Mouse (Mus musculus): ENCODE measurements around the gene Prkg2.

The Prkg2 gene

DNA sequence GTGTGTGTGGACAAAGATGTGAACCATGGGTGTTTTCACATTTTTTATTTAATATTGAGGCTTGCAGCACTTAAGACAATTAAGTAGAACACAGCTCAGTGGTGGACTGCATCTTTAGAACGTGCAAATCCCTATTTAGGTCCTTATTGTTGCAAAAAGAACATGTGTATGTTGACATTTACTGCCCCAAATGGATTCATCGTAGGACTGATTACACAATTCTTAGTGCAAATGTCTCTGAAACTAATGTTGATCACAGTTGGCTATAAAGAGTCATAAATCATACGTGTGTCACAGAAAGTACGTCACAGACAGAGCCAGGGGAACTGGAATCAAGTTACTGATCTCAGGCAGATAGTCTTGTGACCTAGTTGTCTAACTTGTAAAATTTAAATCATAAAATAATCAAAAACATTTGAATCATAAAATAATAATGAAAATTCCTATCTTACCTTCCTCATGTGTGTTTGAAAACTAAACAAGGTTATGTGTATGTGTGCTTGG, 91.0 kb downstream of the Prkg2 start:
- Histone ChIP-seq H3K4me1 (replicated peaks; ENCODE audit: low read depth, low read length) (no peaks in the 10 kb centered on the region), H3K27me3 (ENCODE audit: insufficient read depth, low read length) (no peaks in the 10 kb centered on the region), H3K4me3 (replicated peaks; ENCODE audit: low read length) (no peak overlapping the region), H3K9me3 (ENCODE audit: low read length) (no peaks in the 10 kb centered on the region), H3K36me3 (ENCODE audit: insufficient read depth, low read length) (no peaks in the 10 kb centered on the region)
- TF ChIP-seq CTCF (conservative IDR thresholded peaks at IDR 0.05; ENCODE audit: low read length) (no peak), NANOG (IDR thresholded peaks at IDR 0.05; ENCODE audit: borderline replicate concordance, low read length) (no peak), POU5F1 (IDR thresholded peaks at IDR 0.05; ENCODE audit: borderline replicate concordance, low read length) (no peak)

GRCm38 (mm10) chr5:98943776-98944175, 93.4 kb downstream of the Prkg2 start:
- TF ChIP-seq NANOG (IDR thresholded peaks at IDR 0.05; ENCODE audit: borderline replicate concordance, low read length) (no peak), CTCF (conservative IDR thresholded peaks at IDR 0.05; ENCODE audit: low read length) (no peak), POU5F1 (IDR thresholded peaks at IDR 0.05; ENCODE audit: borderline replicate concordance, low read length) (no peak)
- Histone ChIP-seq H3K27me3 (ENCODE audit: insufficient read depth, low read length) (no peaks in the 10 kb centered on the region), H3K4me3 (replicated peaks; ENCODE audit: low read length) (no peak overlapping the region), H3K4me1 (replicated peaks; ENCODE audit: low read depth, low read length) (no peaks in the 10 kb centered on the region), H3K9me3 (ENCODE audit: low read length) (no peaks in the 10 kb centered on the region), H3K36me3 (ENCODE audit: insufficient read depth, low read length) (no peaks in the 10 kb centered on the region)

DNA sequence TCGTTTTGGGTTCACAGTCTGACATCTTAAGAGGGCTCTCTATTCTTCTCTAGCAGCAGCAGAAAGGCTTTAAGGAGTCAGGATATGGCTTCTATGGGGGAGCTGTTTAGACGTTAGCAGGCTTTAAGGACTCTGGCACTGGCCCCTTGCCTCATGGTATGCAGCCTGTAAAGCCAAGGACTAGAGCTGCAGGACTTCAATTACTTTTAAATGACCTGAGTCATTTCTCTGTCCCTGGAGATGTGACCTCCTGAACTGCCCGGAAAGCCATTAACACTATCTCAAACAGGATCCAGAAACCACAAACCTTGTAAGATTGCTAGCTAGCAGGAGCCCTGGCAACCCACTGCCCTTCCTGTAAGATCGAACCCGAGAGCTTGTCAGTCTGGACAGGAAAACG, 96.4 kb downstream of the Prkg2 start:
- no peaks in the 10 kb centered on the region for H3K36me3 ChIP-seq (ENCODE audit: insufficient read depth, low read length)
- TF ChIP-seq CTCF (conservative IDR thresholded peaks at IDR 0.05; ENCODE audit: low read length) (no peak), POU5F1 (IDR thresholded peaks at IDR 0.05; ENCODE audit: borderline replicate concordance, low read length) (no peak), NANOG (IDR thresholded peaks at IDR 0.05; ENCODE audit: borderline replicate concordance, low read length) (no peak)
- H3K9me3 ChIP-seq (ENCODE audit: low read length) = no peaks in the 10 kb centered on the region
- no peak overlapping the region for H3K4me3 ChIP-seq (replicated peaks; ENCODE audit: low read length)
- H3K4me1 ChIP-seq (replicated peaks; ENCODE audit: low read depth, low read length) = no peaks in the 10 kb centered on the region
- H3K27me3 ChIP-seq (ENCODE audit: insufficient read depth, low read length) = no peaks in the 10 kb centered on the region

GRCm38 (mm10) chr5:98939631-98940208, 97.4 kb downstream of the Prkg2 start:
- H3K4me1 ChIP-seq (replicated peaks; ENCODE audit: low read depth, low read length) = no peaks in the 10 kb centered on the region
- H3K4me3 ChIP-seq (replicated peaks; ENCODE audit: low read length) = no peak overlapping the region
- no peaks in the 10 kb centered on the region for H3K27me3 ChIP-seq (ENCODE audit: insufficient read depth, low read length)
- no peaks in the 10 kb centered on the region for H3K9me3 ChIP-seq (ENCODE audit: low read length)
- no peaks in the 10 kb centered on the region for H3K36me3 ChIP-seq (ENCODE audit: insufficient read depth, low read length)
- TF ChIP-seq NANOG (IDR thresholded peaks at IDR 0.05; ENCODE audit: borderline replicate concordance, low read length) (no peak), POU5F1 (IDR thresholded peaks at IDR 0.05; ENCODE audit: borderline replicate concordance, low read length) (no peak), CTCF (conservative IDR thresholded peaks at IDR 0.05; ENCODE audit: low read length) (no peak)

GRCm38 (mm10) chr5:98939116-98939515, 98.0 kb downstream of the Prkg2 start:
- Histone ChIP-seq H3K4me1 (replicated peaks; ENCODE audit: low read depth, low read length) (no peaks in the 10 kb centered on the region), H3K36me3 (ENCODE audit: insufficient read depth, low read length) (no peaks in the 10 kb centered on the region), H3K27me3 (ENCODE audit: insufficient read depth, low read length) (no peaks in the 10 kb centered on the region), H3K9me3 (ENCODE audit: low read length) (no peaks in the 10 kb centered on the region), H3K4me3 (replicated peaks; ENCODE audit: low read length) (no peak overlapping the region)
- TF ChIP-seq CTCF (conservative IDR thresholded peaks at IDR 0.05; ENCODE audit: low read length) (no peak), POU5F1 (IDR thresholded peaks at IDR 0.05; ENCODE audit: borderline replicate concordance, low read length) (no peak), NANOG (IDR thresholded peaks at IDR 0.05; ENCODE audit: borderline replicate concordance, low read length) (no peak)

DNA sequence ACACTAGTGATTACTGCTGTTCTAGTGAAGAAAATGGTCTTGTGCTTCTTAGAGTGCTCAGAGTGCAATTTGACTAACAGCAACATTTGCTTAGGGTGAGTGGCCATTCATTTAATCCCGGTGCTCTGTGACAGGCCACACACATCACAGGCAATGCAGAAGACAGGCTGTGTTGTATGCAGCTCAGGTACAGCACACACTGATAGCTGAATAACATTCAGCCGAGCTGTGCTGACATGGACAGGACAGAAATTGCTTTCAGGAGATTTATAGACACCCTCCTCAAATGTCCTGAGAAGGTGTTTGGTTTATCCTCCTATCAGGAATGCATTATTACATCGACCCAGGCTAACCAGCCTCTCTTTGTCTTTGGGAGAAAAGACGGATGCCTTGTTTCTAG, 99.3 kb downstream of the Prkg2 start:
- no peak for TF ChIP-seq NANOG (IDR thresholded peaks at IDR 0.05; ENCODE audit: borderline replicate concordance, low read length)
- no peaks in the 10 kb centered on the region for H3K27me3 ChIP-seq (ENCODE audit: insufficient read depth, low read length)
- no peaks in the 10 kb centered on the region for H3K36me3 ChIP-seq (ENCODE audit: insufficient read depth, low read length)

GRCm38 (mm10) chr5:98936650-98937049, 100.5 kb downstream of the Prkg2 start:
- Histone ChIP-seq H3K36me3 (ENCODE audit: insufficient read depth, low read length) (no peaks in the 10 kb centered on the region), H3K27me3 (ENCODE audit: insufficient read depth, low read length) (no peaks in the 10 kb centered on the region), H3K9me3 (ENCODE audit: low read length) (no peaks in the 10 kb centered on the region), H3K4me3 (replicated peaks; ENCODE audit: low read length) (no peak overlapping the region), H3K4me1 (replicated peaks; ENCODE audit: low read depth, low read length) (no peaks in the 10 kb centered on the region)
- TF ChIP-seq POU5F1 (IDR thresholded peaks at IDR 0.05; ENCODE audit: borderline replicate concordance, low read length) (no peak), CTCF (conservative IDR thresholded peaks at IDR 0.05; ENCODE audit: low read length) (no peak), NANOG (IDR thresholded peaks at IDR 0.05; ENCODE audit: borderline replicate concordance, low read length) (no peak)

More for the DNA sequence above, 99.3 kb downstream of the Prkg2 start:
- Histone ChIP-seq H3K4me1 (replicated peaks; ENCODE audit: low read depth, low read length) (no peaks in the 10 kb centered on the region), H3K9me3 (ENCODE audit: low read length) (no peaks in the 10 kb centered on the region), H3K4me3 (replicated peaks; ENCODE audit: low read length) (no peak overlapping the region)

DNA sequence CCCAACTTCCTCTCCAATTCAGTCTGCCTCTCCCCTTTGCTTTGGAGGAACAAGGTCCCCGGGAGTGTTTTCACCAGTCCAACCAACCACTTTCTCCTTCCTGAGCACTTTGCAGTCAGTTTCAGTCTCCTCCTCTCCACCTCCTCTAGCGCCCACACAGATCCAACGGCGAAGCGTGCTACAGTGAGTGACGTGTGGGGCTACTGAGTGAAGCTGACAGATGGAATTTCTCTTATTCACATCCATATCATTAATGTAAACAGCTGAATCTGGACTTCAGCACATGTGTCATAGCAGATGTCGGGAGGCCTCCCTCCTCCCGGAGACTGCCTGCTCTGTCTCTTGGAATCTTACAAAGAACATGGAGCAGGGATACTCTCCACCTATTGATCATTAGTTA, 101.2 kb downstream of the Prkg2 start:
- Histone ChIP-seq H3K4me1 (replicated peaks; ENCODE audit: low read depth, low read length) (no peaks in the 10 kb centered on the region), H3K4me3 (replicated peaks; ENCODE audit: low read length) (no peak overlapping the region), H3K36me3 (ENCODE audit: insufficient read depth, low read length) (no peaks in the 10 kb centered on the region), H3K27me3 (ENCODE audit: insufficient read depth, low read length) (no peaks in the 10 kb centered on the region), H3K9me3 (ENCODE audit: low read length) (no peaks in the 10 kb centered on the region)
- TF ChIP-seq POU5F1 (IDR thresholded peaks at IDR 0.05; ENCODE audit: borderline replicate concordance, low read length) (no peak), CTCF (conservative IDR thresholded peaks at IDR 0.05; ENCODE audit: low read length) (no peak), NANOG (IDR thresholded peaks at IDR 0.05; ENCODE audit: borderline replicate concordance, low read length) (no peak)

DNA sequence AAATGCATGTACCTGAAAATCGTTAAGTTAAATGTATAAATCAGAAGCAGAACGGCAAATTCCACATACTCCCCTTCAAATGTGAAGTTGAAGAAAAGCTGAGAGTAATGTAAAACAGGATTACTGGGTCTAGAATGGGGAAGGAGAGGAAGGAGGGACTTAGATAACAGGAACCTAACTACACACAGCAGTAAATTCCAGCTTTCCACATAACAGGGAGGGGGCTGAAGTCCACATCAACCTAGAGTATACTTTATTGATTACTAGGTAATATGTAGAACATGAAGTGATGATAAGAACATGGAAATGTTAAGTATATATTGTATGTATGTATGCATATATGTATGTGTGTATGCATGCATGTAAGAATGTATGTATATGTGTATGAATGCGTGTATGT, 114.2 kb downstream of the Prkg2 start:
- TF ChIP-seq NANOG (IDR thresholded peaks at IDR 0.05; ENCODE audit: borderline replicate concordance, low read length) (no peak), CTCF (conservative IDR thresholded peaks at IDR 0.05; ENCODE audit: low read length) (no peak), POU5F1 (IDR thresholded peaks at IDR 0.05; ENCODE audit: borderline replicate concordance, low read length) (no peak)
- peaks cover 20% of the 10 kb centered on the region for H3K9me3 ChIP-seq (ENCODE audit: low read length)
- H3K36me3 ChIP-seq (ENCODE audit: insufficient read depth, low read length) = no peaks in the 10 kb centered on the region
- H3K4me3 ChIP-seq (replicated peaks; ENCODE audit: low read length) = no peak overlapping the region
- H3K27me3 ChIP-seq (ENCODE audit: insufficient read depth, low read length) = peaks cover 22% of the 10 kb centered on the region
- H3K4me1 ChIP-seq (replicated peaks; ENCODE audit: low read depth, low read length) = peaks cover 36% of the 10 kb centered on the region

Data from E14TG2a.4 (cell line).